Mouse (Mus musculus): Measurements from ENCODE around the gene Rps3.
A peak's percentile ranks its signal among the peaks of the same experiment; 100 is the strongest.

Gene Rps3

DNA sequence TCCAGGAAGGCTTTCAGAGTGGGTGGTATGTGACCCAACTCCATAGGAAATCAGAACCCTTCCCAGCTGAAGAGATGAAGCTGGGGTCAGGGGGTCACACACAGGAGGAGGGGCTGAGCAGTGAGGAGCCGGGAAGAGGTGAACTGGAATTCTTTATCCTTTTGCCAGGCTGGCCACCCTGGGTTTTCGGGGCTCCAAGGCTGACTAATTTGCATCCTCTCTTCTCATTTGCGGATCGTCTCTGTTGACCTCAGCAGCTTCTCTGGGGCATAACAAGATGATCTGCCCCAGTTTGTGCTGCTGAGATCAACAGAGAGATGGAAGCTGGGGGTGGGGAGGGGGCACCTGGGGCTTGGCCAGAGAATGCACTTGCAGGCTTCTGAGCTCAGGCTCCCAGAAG is 47.0 kb downstream of the Rps3 start:
- no peak for DNase-seq

DNA sequence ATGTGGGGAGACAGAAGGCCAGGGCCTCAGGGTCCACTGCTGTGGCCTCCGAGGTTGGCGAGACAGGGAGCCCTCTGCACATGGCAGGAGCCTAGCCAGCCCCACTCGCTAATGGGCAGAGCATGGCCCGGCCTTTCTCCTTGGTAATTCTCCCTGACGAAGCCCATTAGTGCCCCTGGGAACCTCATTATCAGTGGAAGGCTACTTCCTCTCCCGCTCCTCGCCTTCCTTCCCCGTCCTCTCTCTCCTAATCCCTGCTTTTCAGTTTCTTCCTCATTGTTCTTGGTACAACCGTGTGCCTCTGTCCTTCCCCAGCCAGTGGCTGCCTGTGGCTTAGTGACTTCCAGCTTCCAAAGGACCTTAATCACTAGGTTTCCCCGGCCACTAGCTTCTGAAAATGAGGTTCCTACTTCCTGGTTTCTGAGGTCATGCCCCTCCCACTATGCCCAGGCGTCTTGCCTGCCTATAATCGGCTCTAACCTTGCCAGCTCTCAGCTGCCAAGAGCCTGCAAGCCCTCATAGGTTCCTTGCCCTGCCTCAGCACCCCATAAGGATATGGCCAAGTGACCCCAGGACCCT is 48.8 kb downstream of the Rps3 start:
- no peak for DNase-seq

DNA sequence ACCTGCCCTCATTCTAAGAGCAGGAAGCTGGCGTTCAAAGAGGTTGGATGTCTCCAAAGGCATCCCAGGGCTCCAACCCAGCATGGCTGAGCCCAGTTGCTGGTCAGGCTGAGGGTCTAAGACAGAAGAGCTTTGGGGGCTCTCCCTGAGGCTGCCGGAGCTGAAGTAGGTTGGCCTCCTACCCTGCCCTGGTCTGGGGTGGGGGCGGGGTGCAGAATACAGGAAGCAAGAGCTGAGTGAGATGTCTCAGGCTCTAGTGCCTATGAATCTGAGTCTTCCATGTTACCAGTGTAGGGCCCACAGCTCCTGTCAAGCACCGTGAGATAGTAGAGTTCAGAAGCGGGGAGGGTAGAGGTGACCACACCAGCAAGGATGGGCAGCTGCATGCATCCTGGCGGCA is 50.7 kb downstream of the Rps3 start:
- no peak for DNase-seq

DNA sequence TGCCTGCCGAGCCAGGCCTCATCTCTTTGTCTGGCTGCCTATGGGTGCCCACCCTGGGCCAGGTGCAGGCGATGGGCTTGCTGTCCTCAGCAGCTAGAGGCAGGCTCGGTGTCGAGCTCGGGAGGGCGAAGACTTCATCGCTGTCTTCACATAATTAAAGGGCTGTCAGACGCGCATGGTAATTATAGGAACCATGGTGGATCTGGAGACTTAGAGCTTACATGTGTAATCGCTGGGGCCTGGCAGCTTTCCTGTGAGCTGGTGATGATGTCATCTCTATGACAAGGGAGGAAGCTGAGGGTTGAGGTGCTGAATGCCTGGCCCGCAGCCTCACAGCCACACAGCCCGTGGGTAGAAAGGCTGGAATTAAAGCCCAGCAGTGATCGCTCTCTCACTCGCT is 51.3 kb downstream of the Rps3 start:
- DNase-seq, result no peak

DNA sequence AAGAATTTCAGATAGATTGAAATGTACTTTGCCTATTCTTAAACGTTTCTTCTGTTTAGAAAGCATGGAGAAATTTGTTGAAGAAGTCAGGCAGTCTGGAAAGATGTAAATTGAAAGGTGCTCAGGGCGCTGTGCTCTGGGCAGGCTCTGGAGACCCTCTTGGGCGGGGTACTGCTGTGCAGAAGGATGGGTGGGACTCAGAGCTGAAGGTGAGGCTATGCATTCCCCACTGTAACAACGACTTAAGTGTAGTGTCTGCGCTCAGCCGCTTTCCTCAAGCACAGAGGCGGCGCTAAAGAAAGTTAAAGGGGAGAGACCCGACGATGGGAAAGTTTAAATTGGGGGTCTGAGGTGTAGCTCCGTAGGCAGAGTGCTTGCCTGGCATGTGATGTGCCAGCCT is 53.3 kb downstream of the Rps3 start:
- no peak for DNase-seq

DNA sequence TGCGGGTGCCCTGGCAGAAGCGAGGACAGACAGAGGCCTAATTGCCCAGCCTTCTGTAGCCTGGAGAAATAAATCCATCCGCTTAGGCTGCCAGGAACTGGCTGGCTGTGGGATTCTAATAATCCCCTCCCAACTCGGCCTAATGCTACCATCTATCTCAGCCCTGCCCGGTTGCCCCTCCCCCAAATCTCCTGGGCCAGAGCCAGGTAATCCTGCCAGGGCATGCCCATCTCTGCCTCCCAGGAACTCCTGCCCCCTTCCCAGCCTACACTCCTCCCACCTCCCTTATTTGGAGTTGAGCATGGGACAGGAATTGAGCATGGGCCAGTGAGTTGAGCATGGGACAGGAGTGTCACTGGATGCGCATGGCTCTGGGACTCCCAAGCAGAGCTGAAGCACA is 53.8 kb downstream of the Rps3 start:
- peak; percentile 61 to 71 for DNase-seq

DNA sequence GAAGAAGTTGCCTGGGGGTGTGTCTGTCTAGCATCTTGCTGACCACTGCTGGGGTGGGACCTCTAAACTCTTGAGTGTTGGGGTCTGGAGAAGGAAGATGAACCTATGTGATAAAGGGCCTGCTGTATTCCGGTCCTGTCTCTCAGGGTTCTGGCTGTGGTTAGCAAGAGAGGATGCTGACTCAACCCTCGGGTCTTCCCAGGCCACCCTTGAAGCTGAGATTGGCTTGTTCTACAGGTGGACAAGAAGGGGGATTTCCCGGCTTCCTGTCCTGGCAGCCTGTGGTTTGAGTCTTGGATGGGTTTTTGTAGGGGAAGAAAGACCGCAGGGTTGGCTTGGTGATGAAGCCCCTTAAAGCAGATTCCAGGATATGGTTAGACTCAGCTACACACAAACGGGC is 54.7 kb downstream of the Rps3 start:
- DNase-seq, result no peak

DNA sequence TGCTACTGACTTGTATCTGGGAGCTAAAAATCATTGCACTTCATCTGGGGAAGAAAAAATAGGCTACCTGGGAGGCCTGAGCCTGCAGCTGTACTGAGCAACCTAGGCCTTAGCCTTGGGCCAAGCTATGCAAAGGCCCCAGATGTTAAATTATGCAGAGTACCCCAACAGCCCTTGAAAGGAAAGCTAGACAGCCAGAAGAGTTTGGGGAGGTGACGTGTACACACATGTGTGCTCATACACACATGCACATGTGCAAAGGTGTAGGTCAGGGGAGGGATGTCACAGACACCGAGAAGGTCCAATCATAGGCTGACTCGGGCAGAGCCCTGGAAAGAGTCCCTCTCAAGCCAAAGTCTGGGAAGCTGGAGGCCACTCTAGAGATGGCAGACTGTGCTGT is 55.6 kb downstream of the Rps3 start:
- no peak for DNase-seq

Data from cerebellum, postnatal 14 days (tissue).